Mouse (Mus musculus) heart, embryonic 12.5 days (tissue): ENCODE results near the gene Alkbh4. TPM values are rescaled to one million over a fixed set of nuclear protein-coding genes. Genes with fewer than 3 reads are reported as not detected.

ENCODE experiments used
- ATAC-seq: fragments of 200-750 bp; cut with Nextera tagmentation; 2 replicates; pipeline ENCODE4 v1.8.0; 2017; ENCODE audit warnings: moderate TSS enrichment, moderate library complexity; ENCODE audit not compliant: insufficient number of reproducible peaks, low FRiP score
- H3K27ac ChIP-seq: fragments of 300-500 bp; sonication (generic); 2 replicates; pipeline ENCODE4 v1.5.1; 2016; ENCODE audit warnings: mild to moderate bottlenecking, moderate library complexity; ENCODE audit not compliant: poor library complexity, severe bottlenecking
- H3K27me3 ChIP-seq: fragments of 300-500 bp; sonication (generic); replicated peaks from 2 replicates; pipeline ENCODE4 v1.6.1; 2016; ENCODE audit warnings: mild to moderate bottlenecking, moderate library complexity
- H3K36me3 ChIP-seq: fragments of 300-500 bp; sonication (generic); 2 replicates; pipeline ENCODE4 v1.6.1; 2016; ENCODE audit warnings: mild to moderate bottlenecking, moderate library complexity
- H3K4me1 ChIP-seq: fragments of 300-500 bp; sonication (generic); replicated peaks from 2 replicates; pipeline ENCODE4 v1.6.1; 2016; ENCODE audit warnings: mild to moderate bottlenecking
- H3K4me2 ChIP-seq: fragments of 300-500 bp; sonication (generic); 2 replicates; pipeline ENCODE4 v1.6.1; 2016; ENCODE audit warnings: mild to moderate bottlenecking, moderate library complexity
- H3K4me3 ChIP-seq: fragments of 300-500 bp; sonication (generic); 2 replicates; pipeline ENCODE4 v1.5.1; 2016; ENCODE audit warnings: mild to moderate bottlenecking
- H3K9ac ChIP-seq: fragments of 300-500 bp; sonication (generic); 2 replicates; pipeline ENCODE4 v1.6.1; 2016; ENCODE audit warnings: mild to moderate bottlenecking, moderate library complexity
- H3K9me3 ChIP-seq: fragments of 300-500 bp; sonication (generic); replicated peaks from 2 replicates; pipeline ENCODE4 v1.6.1; 2016; ENCODE audit warnings: mild to moderate bottlenecking, moderate library complexity
- WGBS: fragments of 180-500 bp; shearing (Covaris S2); methylation state at CpG from one replicate; pipeline ENCODE4 v1.1.7; 2016; 5-methylcytosine and 5-hydroxymethylcytosine counted together
- polyA plus RNA-seq: library from polyadenylated mRNA; unstranded; fragments of >200 nt; fragmentation: Nextera tagmentation; extraction: Ambion mirVana; gene quantifications from 2 replicates; pipeline ENCODE4 v1.2.1, GENCODE M21; 2016

The Alkbh4 gene
- polyA plus RNA-seq = 14.4 and 16.8 TPM in 2 replicates

- Histone ChIP-seq H3K9ac (peak within 1 kb of the TSS; percentile 75), H3K27me3 (no peaks in the 10 kb centered on the region), H3K4me3 (peak within 1 kb of the TSS; percentile 65), H3K27ac (peak within 1 kb of the TSS; percentile 20), H3K4me1 (peaks cover 17% of the 10 kb centered on the region), H3K4me2 (peak within 1 kb of the TSS; percentile 81), H3K9me3 (no peaks in the 10 kb centered on the region), H3K36me3 (peaks cover 52% of the 10 kb centered on the region)
- ATAC-seq = peak; percentile 91
- WGBS = under 1% methylated on average over 60 of the region's 60 CpGs
Observed at GRCm38 (mm10) chr5:136135571-136136291, at the start of gene Alkbh4, which contains the start of gene Lrwd1. TSS of gene Alkbh4 (plus strand) at chr5:136136146. TSS of gene Lrwd1 (minus strand) at chr5:136136074.

GRCm38 (mm10) chr5:136086290-136086689 lies 49.7 kb upstream of the Alkbh4 start:
- H3K9ac ChIP-seq = no peak overlapping the region
- H3K27me3 ChIP-seq = peaks cover 61% of the 10 kb centered on the region
- H3K4me2 ChIP-seq = no peak overlapping the region
- no peak for ATAC-seq
- WGBS = 75% methylated on average over 8 of the region's 8 CpGs
- H3K9me3 ChIP-seq = no peaks in the 10 kb centered on the region; the same call in 1 of the 2 replicates
- peaks cover 15% of the 10 kb centered on the region for H3K4me1 ChIP-seq
- no peak overlapping the region for H3K4me3 ChIP-seq
- H3K27ac ChIP-seq = no peak overlapping the region
- no peaks in the 10 kb centered on the region for H3K36me3 ChIP-seq

- H3K36me3 ChIP-seq = no peaks in the 10 kb centered on the region
- H3K27me3 ChIP-seq = peaks cover 73% of the 10 kb centered on the region
- 18% methylated on average over 14 of the region's 14 CpGs for WGBS
- H3K9ac ChIP-seq = no peak overlapping the region
- no peaks in the 10 kb centered on the region for H3K9me3 ChIP-seq
- H3K4me1 ChIP-seq = peaks cover 15% of the 10 kb centered on the region
- H3K4me2 ChIP-seq = no peak overlapping the region
- no peak overlapping the region for H3K27ac ChIP-seq
- no peak for ATAC-seq
- no peak overlapping the region for H3K4me3 ChIP-seq
Observed at GRCm38 (mm10) chr5:136088821-136089575, 46.9 kb upstream of the Alkbh4 start.

- WGBS = 58% methylated on average over 5 of the region's 5 CpGs
- Histone ChIP-seq H3K4me1 (no peaks in the 10 kb centered on the region), H3K27ac (no peak overlapping the region)
Observed at GRCm38 (mm10) chr5:136091927-136092326, 44.0 kb upstream of the Alkbh4 start.

DNA sequence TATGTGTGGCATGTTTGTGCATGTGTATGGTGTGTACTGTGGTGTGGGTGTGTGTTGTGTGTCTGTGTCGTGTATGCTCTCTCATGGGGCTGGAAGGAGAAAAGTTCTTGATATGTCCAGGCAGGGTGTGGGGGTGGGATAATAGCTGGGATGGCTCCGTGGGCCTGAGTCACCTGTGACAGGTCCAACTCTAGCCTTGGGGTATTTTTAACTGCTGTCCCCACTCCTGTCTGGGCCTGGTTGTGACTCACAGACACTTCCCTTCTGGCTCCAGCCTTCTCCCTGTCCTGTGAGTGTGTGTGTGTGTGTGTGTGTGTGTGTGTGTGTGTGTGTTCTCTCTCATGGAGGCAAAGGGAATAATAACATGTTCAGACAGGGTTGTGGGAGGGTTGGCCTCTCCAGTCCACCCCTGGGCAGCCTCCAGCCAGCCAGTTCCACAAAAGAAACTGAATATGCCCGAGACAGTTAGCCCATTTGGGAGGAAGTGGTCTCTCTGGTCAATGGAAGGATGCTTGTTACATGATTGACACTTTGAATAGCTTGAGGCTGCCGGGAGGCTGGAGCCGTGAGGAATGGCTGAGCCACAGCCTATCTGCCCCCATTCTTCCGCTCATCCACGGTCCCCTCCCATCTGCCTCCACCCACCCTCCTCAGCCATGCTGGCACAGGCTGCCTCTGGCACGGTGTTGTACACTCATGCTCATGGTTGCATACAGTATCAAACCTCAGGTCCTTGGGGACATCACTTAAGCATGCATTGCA lies 41.5 kb upstream of the Alkbh4 start:
- WGBS = 52% methylated on average over 8 of the region's 8 CpGs
- no peak overlapping the region for H3K4me2 ChIP-seq
- ATAC-seq = no peak
- no peaks in the 10 kb centered on the region for H3K4me1 ChIP-seq
- H3K4me3 ChIP-seq = no peak overlapping the region
- H3K36me3 ChIP-seq = no peaks in the 10 kb centered on the region
- H3K27ac ChIP-seq = no peak overlapping the region
- no peak overlapping the region for H3K9ac ChIP-seq
- H3K9me3 ChIP-seq = no peaks in the 10 kb centered on the region
- peaks cover 31% of the 10 kb centered on the region for H3K27me3 ChIP-seq

More at GRCm38 (mm10) chr5:136091927-136092326, 44.0 kb upstream of the Alkbh4 start:
- Histone ChIP-seq H3K4me3 (no peak overlapping the region), H3K36me3 (no peaks in the 10 kb centered on the region), H3K4me2 (no peak overlapping the region), H3K9me3 (no peaks in the 10 kb centered on the region), H3K9ac (no peak overlapping the region), H3K27me3 (peaks cover 50% of the 10 kb centered on the region)
- no peak for ATAC-seq

DNA sequence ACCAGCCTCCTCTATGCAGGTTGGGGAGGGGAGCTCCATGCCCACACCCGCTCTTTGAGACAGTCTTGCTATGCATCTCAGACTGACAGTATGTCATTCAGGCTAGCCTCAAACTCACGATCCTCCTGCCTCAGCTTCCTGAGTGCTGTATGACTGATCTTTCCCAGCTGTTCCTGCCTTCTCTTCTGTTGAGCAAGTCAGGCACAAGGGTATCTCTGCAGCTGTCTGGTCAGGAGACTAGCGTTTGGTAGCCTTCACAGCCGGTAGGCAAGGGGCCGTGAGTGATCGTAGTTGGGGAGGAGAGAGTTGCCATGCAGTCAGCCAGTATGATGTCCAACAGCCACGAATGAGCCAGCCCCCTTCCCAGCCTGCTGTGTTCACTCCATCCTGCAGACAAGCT lies 40.9 kb upstream of the Alkbh4 start:
- Histone ChIP-seq H3K4me3 (no peak overlapping the region), H3K9me3 (no peaks in the 10 kb centered on the region), H3K4me2 (no peak overlapping the region), H3K4me1 (no peaks in the 10 kb centered on the region), H3K27ac (no peak overlapping the region), H3K36me3 (no peaks in the 10 kb centered on the region), H3K27me3 (peaks cover 27% of the 10 kb centered on the region), H3K9ac (no peak overlapping the region)
- 65% methylated on average over 7 of the region's 7 CpGs for WGBS
- ATAC-seq = no peak

DNA sequence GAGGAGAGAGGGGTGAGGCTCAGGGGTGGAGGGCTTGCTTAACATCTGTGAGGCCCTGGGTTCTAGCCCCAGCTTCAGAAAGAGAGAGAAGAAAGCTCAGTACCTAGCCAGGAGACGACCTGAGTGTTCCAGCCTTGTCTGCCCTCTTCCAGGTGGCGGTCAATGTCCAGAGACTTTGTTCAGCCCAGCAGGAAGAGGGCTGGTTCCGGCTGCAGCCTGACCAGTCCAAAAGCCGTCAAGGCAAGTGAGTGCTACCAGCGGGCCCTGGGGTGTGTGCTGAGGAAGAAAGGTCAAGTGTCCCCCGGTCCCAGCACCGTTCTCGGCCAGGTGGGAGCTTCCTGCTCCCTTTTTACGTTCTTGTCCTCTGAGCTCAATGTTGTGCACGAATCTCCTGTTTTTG lies 37.4 kb upstream of the Alkbh4 start:
- WGBS = 76% methylated on average over 10 of the region's 10 CpGs
- H3K9me3 ChIP-seq = no peaks in the 10 kb centered on the region
- peaks cover 32% of the 10 kb centered on the region for H3K27me3 ChIP-seq
- no peak overlapping the region for H3K4me3 ChIP-seq
- no peak overlapping the region for H3K27ac ChIP-seq
- no peak for ATAC-seq
- peaks cover 4% of the 10 kb centered on the region; the same call in 1 of the 2 replicates for H3K4me1 ChIP-seq
- no peaks in the 10 kb centered on the region for H3K36me3 ChIP-seq
- H3K4me2 ChIP-seq = no peak overlapping the region
- H3K9ac ChIP-seq = no peak overlapping the region

DNA sequence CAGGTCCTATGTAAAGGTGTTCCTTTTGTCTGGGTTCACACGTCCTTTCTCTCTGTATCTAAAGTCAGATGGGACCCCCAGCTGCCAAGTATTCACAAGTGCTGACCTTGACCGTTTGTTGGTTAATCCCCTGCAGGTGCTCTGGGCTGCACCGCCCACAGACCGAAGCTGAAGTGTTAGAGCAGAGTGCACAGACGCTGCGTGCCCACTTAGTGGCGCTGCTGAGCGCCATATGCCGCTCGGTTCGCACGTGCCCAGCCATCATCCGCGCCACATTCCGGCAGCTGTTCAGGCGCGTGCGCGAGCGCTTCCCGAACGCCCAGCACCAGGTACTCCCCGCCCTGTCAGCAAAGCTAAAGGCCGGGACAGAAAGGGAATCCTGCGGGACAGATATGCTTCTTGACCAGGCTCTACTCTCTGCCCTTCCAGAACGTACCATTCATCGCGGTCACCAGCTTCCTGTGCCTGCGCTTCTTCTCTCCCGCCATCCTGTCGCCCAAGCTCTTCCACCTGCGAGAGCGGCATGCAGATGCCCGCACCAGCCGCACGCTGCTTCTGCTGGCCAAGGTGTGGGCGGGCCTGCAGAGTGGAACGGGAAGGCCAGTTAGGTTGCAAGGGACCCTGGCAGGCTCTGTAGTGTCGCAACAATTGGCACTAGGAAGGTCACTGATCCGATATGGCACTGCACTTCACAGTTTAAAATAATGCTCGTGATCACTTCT lies 33.7 kb upstream of the Alkbh4 start:
- Histone ChIP-seq H3K4me2 (peak overlapping the region; percentile 71), H3K9me3 (no peaks in the 10 kb centered on the region), H3K4me1 (peaks cover 4% of the 10 kb centered on the region; the same call in 1 of the 2 replicates), H3K27me3 (peaks cover 29% of the 10 kb centered on the region), H3K36me3 (no peaks in the 10 kb centered on the region), H3K27ac (no peak overlapping the region), H3K4me3 (peak overlapping the region; percentile 36), H3K9ac (peak overlapping the region; percentile 14; the same call in 1 of the 2 replicates)
- WGBS = 6% methylated on average over 41 of the region's 41 CpGs
- ATAC-seq = peak; percentile 68

- H3K36me3 ChIP-seq = no peaks in the 10 kb centered on the region
- H3K9ac ChIP-seq = no peak overlapping the region
- H3K4me3 ChIP-seq = no peak overlapping the region
- no peak overlapping the region for H3K4me2 ChIP-seq
- no peak overlapping the region for H3K27ac ChIP-seq
- peaks cover 29% of the 10 kb centered on the region for H3K27me3 ChIP-seq
- ATAC-seq = no peak
- WGBS = 82% methylated on average over 5 of the region's 5 CpGs
- peaks cover 4% of the 10 kb centered on the region; the same call in 1 of the 2 replicates for H3K4me1 ChIP-seq
- H3K9me3 ChIP-seq = no peaks in the 10 kb centered on the region
Observed at GRCm38 (mm10) chr5:136104511-136104910, 31.4 kb upstream of the Alkbh4 start.

DNA sequence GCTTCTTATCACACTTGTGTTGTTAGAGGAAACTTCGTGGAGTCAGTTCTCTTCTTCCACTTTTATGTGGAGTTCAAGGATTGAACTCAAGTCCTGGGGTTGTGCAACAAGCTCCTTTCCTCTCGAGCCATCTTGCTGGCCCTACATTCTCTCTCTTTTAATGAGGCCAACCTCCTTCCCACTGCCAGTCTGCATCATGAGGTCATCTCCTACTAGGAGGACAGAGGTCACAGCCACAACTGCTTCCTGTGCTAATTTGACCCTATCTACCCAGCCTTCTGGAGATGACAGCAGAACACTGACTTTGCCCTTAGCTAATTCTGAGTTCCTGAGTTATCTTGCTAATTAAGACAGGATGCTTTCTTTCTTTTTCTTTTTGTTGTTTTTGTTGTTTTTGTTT lies 27.5 kb upstream of the Alkbh4 start:
- no peak for ATAC-seq
- Histone ChIP-seq H3K4me2 (no peak overlapping the region), H3K9ac (no peak overlapping the region), H3K27me3 (peaks cover 4% of the 10 kb centered on the region), H3K36me3 (no peaks in the 10 kb centered on the region), H3K4me1 (no peaks in the 10 kb centered on the region), H3K27ac (no peak overlapping the region), H3K4me3 (no peak overlapping the region), H3K9me3 (no peaks in the 10 kb centered on the region)
- WGBS = 38% methylated on average over 2 of the region's 2 CpGs
